Mouse (Mus musculus): ENCODE results near the gene Scamp3. TPM values are rescaled to one million over a fixed set of nuclear protein-coding genes. Genes with fewer than 3 reads are reported as not detected.

Scamp3 gene
- 108 and 117 TPM in 2 replicates for polyA plus RNA-seq (2016; fragmentation: Nextera tagmentation; extraction: Ambion mirVana)

- Histone ChIP-seq H3K36me3 (replicated peaks) (peaks cover 83% of the 10 kb centered on the region), H3K27me3 (replicated peaks; ENCODE audit: low read depth, poor library complexity, severe bottlenecking) (no peaks in the 10 kb centered on the region), H3K27ac (replicated peaks) (peak within 1 kb of the TSS; percentile 88), H3K4me1 (peaks cover 15% of the 10 kb centered on the region), H3K9me3 (no peaks in the 10 kb centered on the region), H3K4me3 (peak within 1 kb of the TSS; percentile 84)
- under 1% methylated on average over 43 of the region's 43 CpGs for WGBS
- DNase-seq (ENCODE audit: low spot score): peak; percentile 97
These were observed at the start of gene Scamp3 for GRCm38 (mm10) chr3:89177242-89178106. TSS of gene Scamp3 (plus strand) at chr3:89177473.

GRCm38 (mm10) chr3:89129908-89130307 lies 47.4 kb upstream of the Scamp3 start:
- H3K4me3 ChIP-seq: no peak overlapping the region
- peaks cover 33% of the 10 kb centered on the region for H3K27me3 ChIP-seq (replicated peaks; ENCODE audit: low read depth, poor library complexity, severe bottlenecking)
- H3K36me3 ChIP-seq (replicated peaks): no peaks in the 10 kb centered on the region
- H3K9me3 ChIP-seq: no peaks in the 10 kb centered on the region
- no peak for DNase-seq (ENCODE audit: low spot score)
- 97% methylated on average over 3 of the region's 3 CpGs for WGBS
- H3K27ac ChIP-seq (replicated peaks): no peak overlapping the region
- peaks cover 17% of the 10 kb centered on the region for H3K4me1 ChIP-seq

DNA sequence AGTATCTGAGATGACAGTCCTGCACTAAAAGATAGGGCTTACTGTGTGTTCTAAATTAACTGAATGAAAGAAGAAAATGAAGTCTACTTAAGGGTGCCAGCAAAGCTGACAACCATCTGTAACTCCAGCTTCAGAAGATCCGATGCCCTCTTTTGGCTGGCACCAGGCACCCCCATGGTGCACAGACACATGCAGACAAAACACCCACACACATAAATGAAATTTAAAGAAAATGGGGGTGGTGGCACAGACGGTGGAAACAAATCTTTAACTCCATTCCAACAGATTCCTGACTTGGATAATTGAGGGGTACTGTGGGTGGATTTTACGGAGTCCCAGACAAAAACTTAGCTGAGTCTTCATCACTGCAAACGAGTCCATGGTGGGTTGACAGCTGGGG lies 45.5 kb upstream of the Scamp3 start:
- WGBS: 55% methylated on average over 4 of the region's 4 CpGs
- H3K4me3 ChIP-seq: peak overlapping the region; percentile 52
- peaks cover 41% of the 10 kb centered on the region for H3K27me3 ChIP-seq (replicated peaks; ENCODE audit: low read depth, poor library complexity, severe bottlenecking)
- H3K4me1 ChIP-seq: peaks cover 17% of the 10 kb centered on the region
- H3K9me3 ChIP-seq: no peaks in the 10 kb centered on the region
- no peak overlapping the region for H3K27ac ChIP-seq (replicated peaks)
- no peak for DNase-seq (ENCODE audit: low spot score)
- H3K36me3 ChIP-seq (replicated peaks): no peaks in the 10 kb centered on the region

DNA sequence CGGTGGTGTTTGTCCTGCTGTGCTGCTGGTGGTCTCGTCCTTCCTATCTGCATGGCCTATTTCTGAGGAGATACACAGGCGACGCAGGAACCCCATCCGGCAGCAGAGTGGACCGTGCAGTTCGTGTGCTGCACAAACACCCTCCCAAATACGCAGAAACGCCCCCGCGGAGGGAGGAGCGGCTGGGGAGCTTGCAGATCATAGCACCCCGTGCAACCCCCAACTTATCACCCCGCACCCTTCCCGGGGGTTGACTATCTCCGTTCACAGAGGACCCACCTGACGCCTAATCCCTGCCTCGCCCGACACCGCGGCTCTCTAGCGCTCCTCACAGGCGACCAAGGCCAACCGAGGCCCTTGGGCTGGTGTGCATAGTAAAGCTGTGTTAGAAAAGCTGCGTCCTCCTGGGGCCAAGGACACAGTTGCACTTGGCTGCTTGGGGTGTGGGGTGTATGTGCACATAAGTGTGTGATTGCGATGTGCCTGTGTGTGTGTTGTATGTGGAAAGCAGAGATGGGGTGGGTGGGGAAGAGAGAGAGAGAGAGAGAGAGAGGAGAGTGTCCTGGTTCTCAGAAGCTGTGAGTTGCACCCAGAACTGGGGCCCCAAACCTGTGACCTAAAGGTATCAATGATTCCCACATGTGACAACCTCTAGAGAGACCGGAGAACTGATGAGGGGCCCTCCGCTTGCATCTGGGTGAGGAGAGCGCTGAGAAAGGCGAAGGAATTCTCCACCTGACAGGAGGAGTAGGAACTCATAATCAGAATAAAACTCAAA lies 44.8 kb upstream of the Scamp3 start:
- H3K36me3 ChIP-seq (replicated peaks): no peaks in the 10 kb centered on the region
- no peaks in the 10 kb centered on the region for H3K9me3 ChIP-seq
- peak; percentile 45 for DNase-seq (ENCODE audit: low spot score)
- peaks cover 17% of the 10 kb centered on the region for H3K4me1 ChIP-seq
- 14% methylated on average over 30 of the region's 30 CpGs for WGBS
- H3K4me3 ChIP-seq: peak overlapping the region; percentile 52
- H3K27me3 ChIP-seq (replicated peaks; ENCODE audit: low read depth, poor library complexity, severe bottlenecking): peaks cover 45% of the 10 kb centered on the region
- peak overlapping the region; percentile 54 for H3K27ac ChIP-seq (replicated peaks)

DNA sequence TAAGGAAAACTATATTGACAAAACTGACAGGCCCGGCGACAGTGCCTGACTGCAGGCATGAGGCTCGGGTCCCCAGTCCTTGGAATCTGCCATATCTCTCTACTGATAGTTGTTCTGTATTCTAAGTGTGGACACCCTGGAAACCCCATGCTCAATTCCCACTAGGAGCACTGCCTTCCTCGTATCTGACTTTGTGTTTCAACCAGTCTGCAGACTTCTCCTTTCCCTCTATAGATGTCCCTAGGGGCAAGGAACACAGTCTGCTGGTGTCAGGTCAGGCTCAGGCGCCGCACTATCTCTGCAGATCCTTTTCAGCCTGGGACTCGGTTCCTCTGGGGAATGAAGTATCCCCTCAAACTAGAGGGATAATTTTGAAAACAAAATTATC lies 44.2 kb upstream of the Scamp3 start:
- no peaks in the 10 kb centered on the region for H3K9me3 ChIP-seq
- no peak for DNase-seq (ENCODE audit: low spot score)
- 80% methylated on average over 7 of the region's 7 CpGs for WGBS
- peaks cover 45% of the 10 kb centered on the region for H3K27me3 ChIP-seq (replicated peaks; ENCODE audit: low read depth, poor library complexity, severe bottlenecking)
- peaks cover 17% of the 10 kb centered on the region for H3K4me1 ChIP-seq
- no peak overlapping the region for H3K4me3 ChIP-seq
- no peaks in the 10 kb centered on the region for H3K36me3 ChIP-seq (replicated peaks)
- no peak overlapping the region for H3K27ac ChIP-seq (replicated peaks)

DNA sequence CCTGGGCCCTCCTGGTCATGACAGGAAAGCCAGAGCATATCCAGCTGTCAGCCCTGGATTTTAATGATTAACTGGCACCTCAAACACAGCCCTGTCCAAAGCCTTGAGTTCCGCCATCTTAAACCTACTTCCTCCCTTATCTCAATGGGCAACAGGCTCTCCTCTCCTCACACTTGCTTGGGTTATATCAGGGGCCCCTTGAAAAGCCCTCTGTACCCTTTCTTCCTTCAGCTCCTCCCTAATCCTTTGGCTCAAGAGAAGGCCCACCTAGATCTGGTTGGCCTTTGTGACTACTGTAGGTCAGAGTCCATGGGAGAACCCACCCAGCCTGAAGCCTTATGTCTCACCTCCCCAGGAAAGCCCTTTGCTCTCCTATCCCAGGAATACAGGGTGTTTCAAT lies 43.5 kb upstream of the Scamp3 start:
- Histone ChIP-seq H3K27ac (replicated peaks) (no peak overlapping the region), H3K4me1 (peaks cover 15% of the 10 kb centered on the region), H3K27me3 (replicated peaks; ENCODE audit: low read depth, poor library complexity, severe bottlenecking) (peaks cover 45% of the 10 kb centered on the region), H3K36me3 (replicated peaks) (no peaks in the 10 kb centered on the region), H3K9me3 (no peaks in the 10 kb centered on the region), H3K4me3 (no peak overlapping the region)
- WGBS: 97% methylated on average over 1 of the region's 1 CpGs
- no peak for DNase-seq (ENCODE audit: low spot score)

GRCm38 (mm10) chr3:89135958-89136357 lies 41.3 kb upstream of the Scamp3 start, which contains the start of gene Pklr:
TSS of gene Pklr (plus strand) at chr3:89136142.
- H3K4me1 ChIP-seq: peaks cover 10% of the 10 kb centered on the region
- 59% methylated on average over 3 of the region's 3 CpGs for WGBS
- peaks cover 45% of the 10 kb centered on the region for H3K27me3 ChIP-seq (replicated peaks; ENCODE audit: low read depth, poor library complexity, severe bottlenecking)
- no peak for DNase-seq (ENCODE audit: low spot score)
- peak within 1 kb of the TSS; percentile 34 for H3K4me3 ChIP-seq
- H3K27ac ChIP-seq (replicated peaks): peak within 1 kb of the TSS; percentile 45; the same call in 1 of the 2 replicates
- H3K9me3 ChIP-seq: no peaks in the 10 kb centered on the region
- no peaks in the 10 kb centered on the region for H3K36me3 ChIP-seq (replicated peaks)

DNA sequence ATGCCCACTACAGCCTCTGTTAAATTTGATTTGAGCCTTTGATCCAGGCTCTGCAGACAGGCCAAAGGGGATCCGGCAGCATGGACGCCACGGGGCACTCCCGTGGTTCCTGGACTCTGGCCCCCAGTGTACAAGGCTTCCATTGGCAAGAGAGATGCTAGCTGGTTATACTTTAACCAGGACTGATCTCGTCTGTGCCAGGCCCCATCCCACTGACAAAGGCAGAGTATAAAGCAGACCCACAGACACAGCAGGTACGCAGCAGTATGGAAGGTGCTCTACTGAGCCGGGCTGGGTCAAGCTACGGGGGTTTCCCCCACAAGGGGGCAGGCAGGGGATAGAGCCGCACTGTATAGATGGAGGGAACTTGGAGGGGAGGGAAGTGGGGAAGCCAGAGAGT lies 40.9 kb upstream of the Scamp3 start:
- 41% methylated on average over 9 of the region's 9 CpGs for WGBS
- DNase-seq (ENCODE audit: low spot score): peak; percentile 51
- no peaks in the 10 kb centered on the region for H3K9me3 ChIP-seq
- peaks cover 47% of the 10 kb centered on the region for H3K27me3 ChIP-seq (replicated peaks; ENCODE audit: low read depth, poor library complexity, severe bottlenecking)
- peak overlapping the region; percentile 34 for H3K4me3 ChIP-seq
- peak overlapping the region; percentile 45; the same call in 1 of the 2 replicates for H3K27ac ChIP-seq (replicated peaks)
- H3K4me1 ChIP-seq: peaks cover 10% of the 10 kb centered on the region
- H3K36me3 ChIP-seq (replicated peaks): no peaks in the 10 kb centered on the region

DNA sequence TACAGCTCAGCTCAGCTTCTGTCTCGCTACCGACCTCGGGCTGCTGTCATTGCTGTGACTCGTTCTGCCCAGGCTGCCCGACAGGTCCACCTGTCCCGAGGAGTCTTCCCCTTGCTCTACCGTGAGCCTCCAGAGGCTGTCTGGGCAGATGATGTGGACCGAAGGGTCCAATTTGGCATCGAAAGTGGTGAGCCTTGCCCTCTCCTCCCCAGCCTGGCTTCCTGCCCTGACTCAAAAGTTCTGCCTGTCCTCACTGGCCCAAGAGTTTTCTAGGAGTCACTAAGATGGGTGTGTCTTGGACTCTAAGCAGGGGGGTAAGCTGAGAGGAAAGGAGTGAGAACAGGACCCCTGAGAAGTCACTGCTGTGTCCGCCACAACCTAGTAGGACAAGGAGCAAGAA lies 32.5 kb upstream of the Scamp3 start:
- DNase-seq (ENCODE audit: low spot score): no peak
- Histone ChIP-seq H3K4me3 (no peak overlapping the region), H3K4me1 (peaks cover 34% of the 10 kb centered on the region), H3K9me3 (no peaks in the 10 kb centered on the region), H3K27ac (replicated peaks) (no peak overlapping the region), H3K36me3 (replicated peaks) (no peaks in the 10 kb centered on the region), H3K27me3 (replicated peaks; ENCODE audit: low read depth, poor library complexity, severe bottlenecking) (peaks cover 59% of the 10 kb centered on the region)
- WGBS: 80% methylated on average over 10 of the region's 10 CpGs

DNA sequence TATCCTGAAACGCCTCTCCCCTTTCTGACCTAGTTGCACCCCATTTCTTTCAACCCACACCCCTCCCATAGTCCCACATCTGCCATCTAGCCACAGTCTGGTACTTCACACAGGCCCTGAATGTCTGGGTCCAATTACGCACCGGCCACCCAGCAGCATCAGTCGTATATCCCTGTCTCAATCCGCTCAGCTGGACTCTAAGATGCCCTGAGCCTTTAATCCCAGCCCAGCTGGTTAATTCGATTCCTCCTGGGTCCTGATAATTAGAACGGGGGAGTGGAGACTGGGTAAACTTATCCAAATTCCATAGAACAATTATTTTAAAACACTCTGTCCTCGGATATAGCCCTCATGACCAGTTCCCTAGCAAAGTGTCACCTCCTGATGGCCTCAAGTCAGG lies 31.7 kb upstream of the Scamp3 start:
- peak; percentile 46 for DNase-seq (ENCODE audit: low spot score)
- Histone ChIP-seq H3K9me3 (no peaks in the 10 kb centered on the region), H3K27ac (replicated peaks) (no peak overlapping the region), H3K4me1 (peaks cover 34% of the 10 kb centered on the region), H3K36me3 (replicated peaks) (no peaks in the 10 kb centered on the region), H3K4me3 (no peak overlapping the region), H3K27me3 (replicated peaks; ENCODE audit: low read depth, poor library complexity, severe bottlenecking) (peaks cover 66% of the 10 kb centered on the region)
- WGBS: 39% methylated on average over 8 of the region's 8 CpGs

DNA sequence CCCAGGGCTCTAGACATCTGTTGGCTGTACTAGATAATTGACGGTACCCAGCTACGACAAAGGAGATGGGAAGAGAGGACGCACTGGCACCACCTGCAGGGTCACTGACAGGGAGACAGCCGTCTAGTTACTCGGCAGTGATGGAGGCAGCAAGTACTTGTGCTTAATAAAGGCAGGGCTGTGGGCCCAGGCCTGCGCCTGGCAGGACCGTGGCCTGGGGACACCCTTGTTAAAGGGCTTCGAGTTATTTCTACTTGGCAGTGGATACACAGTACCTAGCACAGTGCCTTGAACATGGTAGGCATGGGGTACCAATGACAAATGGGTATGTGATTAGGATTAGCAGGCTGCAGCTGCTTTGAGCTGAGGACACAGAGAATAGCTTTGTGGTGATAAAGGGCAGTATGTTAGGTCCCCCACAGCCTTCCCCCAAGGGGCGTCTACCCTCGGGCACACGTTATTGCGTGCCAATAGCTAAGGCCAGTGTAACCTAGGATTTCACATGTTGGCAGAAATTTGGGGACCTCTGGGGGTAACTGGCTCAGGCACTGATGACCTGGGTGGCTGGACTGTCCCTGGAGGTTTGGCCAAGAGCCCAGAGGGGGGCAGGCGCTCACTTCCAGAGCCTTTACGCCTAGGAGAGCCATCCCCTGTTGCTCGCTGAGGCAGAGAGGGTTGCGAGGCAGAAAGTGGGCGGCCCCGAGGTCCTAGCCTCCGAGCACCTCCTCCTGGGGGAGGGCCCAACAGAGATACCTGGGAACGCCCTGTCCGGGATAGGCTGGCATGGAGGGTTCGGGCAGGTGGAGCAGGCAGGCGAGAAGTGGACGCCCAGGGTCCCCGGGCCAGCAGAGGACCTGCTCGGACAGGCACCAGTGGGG lies 29.9 kb upstream of the Scamp3 start:
- peak overlapping the region; percentile 50 for H3K4me3 ChIP-seq
- 20% methylated on average over 26 of the region's 26 CpGs for WGBS
- peak; percentile 29 for DNase-seq (ENCODE audit: low spot score)
- peaks cover 73% of the 10 kb centered on the region for H3K27me3 ChIP-seq (replicated peaks; ENCODE audit: low read depth, poor library complexity, severe bottlenecking)
- H3K9me3 ChIP-seq: no peaks in the 10 kb centered on the region
- H3K36me3 ChIP-seq (replicated peaks): no peaks in the 10 kb centered on the region
- H3K27ac ChIP-seq (replicated peaks): 0 out of 2 replicates have a peak overlapping the region, but pooled peaks have one; percentile 2
- peaks cover 34% of the 10 kb centered on the region for H3K4me1 ChIP-seq

DNA sequence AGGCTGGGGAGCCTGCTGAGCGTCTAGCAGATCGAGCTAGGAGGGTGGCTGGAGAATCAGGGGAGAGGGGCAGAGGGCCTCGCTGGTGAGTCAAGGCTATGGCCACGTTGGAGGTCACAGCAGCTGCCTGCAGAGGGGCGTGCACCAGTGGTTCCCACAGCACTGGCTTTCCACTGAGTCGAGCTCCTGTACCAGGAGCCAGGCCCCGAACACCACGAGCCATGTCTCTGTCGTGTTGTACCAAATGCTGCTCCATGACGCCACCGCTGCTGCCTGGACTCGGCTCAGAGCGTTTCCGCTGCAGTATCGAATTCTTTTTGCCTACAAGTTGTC lies 29.3 kb upstream of the Scamp3 start:
- no peaks in the 10 kb centered on the region for H3K9me3 ChIP-seq
- 7% methylated on average over 15 of the region's 15 CpGs for WGBS
- H3K4me3 ChIP-seq: peak overlapping the region; percentile 50
- H3K36me3 ChIP-seq (replicated peaks): no peaks in the 10 kb centered on the region
- peaks cover 78% of the 10 kb centered on the region for H3K27me3 ChIP-seq (replicated peaks; ENCODE audit: low read depth, poor library complexity, severe bottlenecking)
- H3K4me1 ChIP-seq: peaks cover 34% of the 10 kb centered on the region
- 0 out of 2 replicates have a peak overlapping the region, but pooled peaks have one; percentile 2 for H3K27ac ChIP-seq (replicated peaks)
- no peak for DNase-seq (ENCODE audit: low spot score)
